Mouse (Mus musculus) small intestine, adult 2 months (tissue): Measurements from ENCODE around the gene Retn. TPM values are rescaled to one million over a fixed set of nuclear protein-coding genes. Genes with fewer than 3 reads are reported as not detected.
A peak's percentile ranks its signal among the peaks of the same experiment; 100 is the strongest.

ENCODE experiments used
- H3K27ac ChIP-seq: fragments of 200-500 bp; 2 replicates; pipeline ENCODE4 v1.5.1; 2012; ENCODE audit warnings: low read depth, low read length, control low read depth, inconsistent platforms; ENCODE audit not compliant: insufficient read depth
- H3K27me3 ChIP-seq: fragments of 200-500 bp; 2 replicates; pipeline ENCODE4 v1.6.1; 2012; ENCODE audit warnings: mild to moderate bottlenecking, moderate library complexity, low read length, inconsistent platforms; ENCODE audit not compliant: control insufficient read depth, insufficient read depth
- H3K36me3 ChIP-seq: fragments of 200-500 bp; 2 replicates; pipeline ENCODE4 v1.6.1; 2012; ENCODE audit warnings: mild to moderate bottlenecking, low read length, control low read depth, inconsistent platforms; ENCODE audit not compliant: control insufficient read depth, insufficient read depth
- H3K4me1 ChIP-seq: fragments of 200-500 bp; 2 replicates; pipeline ENCODE4 v1.6.1; 2012; ENCODE audit warnings: low read length, inconsistent platforms, mixed read lengths; ENCODE audit not compliant: control insufficient read depth, insufficient read depth, insufficient read length
- H3K4me3 ChIP-seq: fragments of 200-500 bp; 2 replicates; pipeline ENCODE4 v1.5.1; 2012; ENCODE audit warnings: low read depth, mild to moderate bottlenecking, control low read depth, inconsistent platforms, low read length, moderate library complexity
- CTCF ChIP-seq: fragments of 200-500 bp; IDR thresholded peaks from 2 replicates; pipeline ENCODE4 v1.5.1; 2012; ENCODE audit warnings: low read depth, mild to moderate bottlenecking, control low read depth, inconsistent platforms, low read length, moderate library complexity, mixed read lengths; ENCODE audit not compliant: insufficient replicate concordance, insufficient read length; ENCODE audit errors: extremely low read depth
- POLR2A ChIP-seq: fragments of 200-500 bp; IDR thresholded peaks from 2 replicates; pipeline ENCODE4 v1.6.1; 2012; ENCODE audit warnings: low read depth, mild to moderate bottlenecking, control low read depth, inconsistent platforms, low read length, moderate library complexity
- WGBS: fragments of 180-500 bp; shearing (Covaris S2); methylation state at CpG from one replicate; pipeline ENCODE4 v1.1.7; 2018; 5-methylcytosine and 5-hydroxymethylcytosine counted together
- polyA plus RNA-seq: library from polyadenylated mRNA; depleted of rRNA; stranded (reverse); fragments of >200 nt; gene quantifications from 2 replicates; pipeline ENCODE4 v1.2.3, GENCODE M21; 2012

Retn gene
- polyA plus RNA-seq, 1 experiment = 0.38 TPM

DNA sequence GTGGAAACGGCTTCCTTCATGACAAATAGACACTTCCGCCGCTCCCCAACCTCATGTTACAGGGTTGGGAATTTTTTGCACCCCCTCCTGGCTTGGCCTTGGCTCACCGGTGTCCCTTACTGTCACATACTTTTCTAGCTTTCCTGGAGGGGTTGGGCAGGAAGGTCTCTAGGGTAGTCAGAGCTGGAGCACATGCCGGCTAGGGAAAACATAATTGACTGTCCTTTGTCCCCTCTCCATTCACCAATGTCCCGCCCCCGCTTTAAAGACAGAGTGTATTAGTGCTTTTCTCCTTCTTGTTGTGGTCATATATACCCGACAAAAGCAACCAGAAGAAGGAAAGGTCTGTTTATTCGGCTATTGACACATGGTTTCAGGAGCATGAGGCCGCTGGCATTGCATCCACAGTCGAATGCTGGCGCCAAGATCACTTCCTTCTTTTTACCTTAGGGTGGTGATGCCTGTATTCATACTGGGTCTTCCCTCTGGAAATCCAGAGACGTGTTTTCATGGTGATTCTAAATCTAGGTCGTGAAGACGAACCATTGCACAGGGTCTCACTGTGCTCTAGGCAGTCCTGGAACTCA, 21.5 kb downstream of the Retn start:
- peak overlapping the region; percentile 94 for H3K4me3 ChIP-seq
- peaks cover 2% of the 10 kb centered on the region for H3K4me1 ChIP-seq
- H3K36me3 ChIP-seq = peaks cover 23% of the 10 kb centered on the region
- no peak for TF ChIP-seq CTCF
- no peak for TF ChIP-seq POLR2A
- peak overlapping the region; percentile 74 for H3K27ac ChIP-seq
- no peaks in the 10 kb centered on the region for H3K27me3 ChIP-seq
- WGBS = under 1% methylated on average over 15 of the region's 15 CpGs

DNA sequence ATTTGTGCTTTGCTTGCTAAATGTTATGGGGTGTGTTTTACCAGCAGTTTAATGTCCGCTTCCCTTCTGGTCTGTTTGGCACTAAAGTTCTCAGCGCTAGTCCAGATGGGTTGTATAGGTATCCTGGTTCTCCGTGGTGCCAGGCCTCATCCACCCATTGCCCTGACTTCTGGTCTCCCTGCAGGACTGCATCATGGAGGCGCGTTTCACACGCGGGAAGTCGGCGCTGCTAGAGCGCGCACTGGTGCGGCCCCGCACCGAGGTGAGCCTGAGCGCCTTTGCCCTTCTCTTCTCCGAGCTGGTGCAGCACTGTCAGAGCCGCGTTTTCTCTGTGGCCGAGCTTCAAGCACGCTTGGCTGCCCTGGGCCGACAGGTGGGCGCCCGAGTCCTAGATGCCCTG, 23.3 kb downstream of the Retn start:
- 98% methylated on average over 23 of the region's 23 CpGs for WGBS
- H3K27ac ChIP-seq = no peak overlapping the region
- no peaks in the 10 kb centered on the region; the same call in none of the 2 replicates for H3K4me1 ChIP-seq
- TF ChIP-seq CTCF = no peak
- no peak for TF ChIP-seq POLR2A
- H3K4me3 ChIP-seq = no peak overlapping the region
- no peaks in the 10 kb centered on the region for H3K27me3 ChIP-seq
- peaks cover 23% of the 10 kb centered on the region for H3K36me3 ChIP-seq

DNA sequence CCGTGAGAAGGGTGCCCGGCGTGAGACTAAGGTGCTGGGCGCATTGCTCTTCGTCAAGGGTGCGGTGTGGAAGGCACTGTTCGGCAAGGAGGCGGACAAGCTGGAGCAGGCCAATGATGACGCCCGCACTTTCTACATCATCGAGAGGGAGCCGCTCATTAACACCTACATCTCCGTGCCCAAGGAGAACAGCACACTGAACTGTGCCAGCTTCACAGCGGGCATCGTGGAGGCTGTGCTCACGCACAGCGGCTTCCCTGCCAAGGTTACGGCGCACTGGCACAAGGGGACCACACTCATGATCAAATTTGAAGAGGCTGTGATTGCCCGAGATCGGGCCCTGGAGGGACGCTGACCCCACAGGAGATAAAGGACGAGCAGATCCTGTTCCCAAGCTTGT, 23.7 kb downstream of the Retn start:
- Histone ChIP-seq H3K27me3 (no peaks in the 10 kb centered on the region), H3K36me3 (peaks cover 23% of the 10 kb centered on the region), H3K4me3 (no peak overlapping the region), H3K27ac (no peak overlapping the region), H3K4me1 (no peaks in the 10 kb centered on the region; the same call in none of the 2 replicates)
- WGBS = 95% methylated on average over 23 of the region's 23 CpGs
- no peak for TF ChIP-seq CTCF
- no peak for TF ChIP-seq POLR2A

- Histone ChIP-seq H3K36me3 (peaks cover 23% of the 10 kb centered on the region), H3K27ac (no peak overlapping the region), H3K4me3 (no peak overlapping the region), H3K27me3 (no peaks in the 10 kb centered on the region), H3K4me1 (no peaks in the 10 kb centered on the region; the same call in none of the 2 replicates)
- TF ChIP-seq CTCF = no peak
- TF ChIP-seq POLR2A = no peak
- WGBS = 56% methylated on average over 5 of the region's 5 CpGs
Measured at GRCm38 (mm10) chr8:3679656-3680055, 24.1 kb downstream of the Retn start.

DNA sequence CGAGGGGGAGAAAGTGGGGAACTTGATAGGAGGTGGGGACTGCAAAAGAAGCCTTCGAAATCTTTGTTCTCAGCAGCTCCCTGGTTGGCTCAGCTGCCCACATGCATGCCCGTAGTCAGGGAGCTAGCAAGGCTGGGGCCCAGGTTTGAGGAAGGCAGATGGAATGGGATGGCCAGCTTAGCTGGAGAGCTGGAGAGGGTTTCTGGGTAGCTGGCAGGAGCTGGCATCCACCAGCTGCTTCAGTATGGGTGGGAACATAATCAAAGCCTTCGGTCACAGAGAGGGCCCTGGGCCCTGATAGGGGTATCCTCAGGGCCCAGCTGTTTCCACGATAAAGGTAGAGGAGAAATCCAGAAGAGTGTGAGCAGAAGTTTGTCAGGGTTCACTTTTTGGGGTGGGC, 26.9 kb downstream of the Retn start:
- 92% methylated on average over 5 of the region's 5 CpGs for WGBS
- no peak overlapping the region for H3K4me3 ChIP-seq

DNA sequence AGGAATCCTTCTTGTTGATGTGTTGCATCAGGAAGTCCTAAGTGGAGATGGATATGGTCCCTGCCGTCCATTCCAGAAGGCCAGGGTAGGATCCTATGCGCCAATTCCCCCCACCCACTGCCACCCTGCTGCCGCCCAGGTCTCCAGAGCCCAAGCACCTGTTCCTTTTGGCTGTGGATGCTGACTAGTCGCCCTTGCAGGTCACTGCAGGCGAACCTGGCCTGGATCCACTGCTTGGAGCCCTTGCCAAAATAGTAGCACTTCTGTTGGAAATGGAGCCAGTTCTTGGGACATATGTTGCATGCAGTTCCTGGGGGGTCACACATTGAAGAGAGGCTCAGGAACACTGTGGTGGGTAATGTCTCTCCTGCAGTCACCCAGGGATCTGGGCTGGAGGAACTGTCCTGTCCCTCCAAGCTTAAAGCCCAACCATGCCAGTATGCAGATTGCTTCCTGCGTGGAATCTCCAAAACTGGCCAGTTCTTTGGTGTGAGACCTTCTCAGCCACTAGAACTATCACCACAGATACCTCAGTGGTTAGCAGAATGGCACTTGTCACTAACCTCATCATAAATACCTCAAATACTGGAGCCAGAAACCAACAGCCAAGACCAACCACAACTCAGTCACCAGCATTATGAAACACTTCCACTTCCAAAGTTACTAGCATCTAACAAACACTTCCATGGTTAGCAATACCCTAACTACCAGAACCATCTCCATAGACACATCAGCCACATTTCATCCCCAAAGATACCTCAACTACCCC, 28.0 kb downstream of the Retn start:
- 59% methylated on average over 6 of the region's 6 CpGs for WGBS
- Histone ChIP-seq H3K36me3 (peaks cover 23% of the 10 kb centered on the region), H3K4me1 (no peaks in the 10 kb centered on the region; the same call in 1 of the 2 replicates), H3K27ac (no peak overlapping the region), H3K4me3 (no peak overlapping the region), H3K27me3 (no peaks in the 10 kb centered on the region)
- no peak for TF ChIP-seq CTCF
- no peak for TF ChIP-seq POLR2A

More for the DNA sequence above, 26.9 kb downstream of the Retn start:
- TF ChIP-seq CTCF = no peak
- TF ChIP-seq POLR2A = no peak
- Histone ChIP-seq H3K36me3 (peaks cover 23% of the 10 kb centered on the region), H3K27ac (no peak overlapping the region), H3K4me1 (no peaks in the 10 kb centered on the region; the same call in none of the 2 replicates), H3K27me3 (no peaks in the 10 kb centered on the region)

DNA sequence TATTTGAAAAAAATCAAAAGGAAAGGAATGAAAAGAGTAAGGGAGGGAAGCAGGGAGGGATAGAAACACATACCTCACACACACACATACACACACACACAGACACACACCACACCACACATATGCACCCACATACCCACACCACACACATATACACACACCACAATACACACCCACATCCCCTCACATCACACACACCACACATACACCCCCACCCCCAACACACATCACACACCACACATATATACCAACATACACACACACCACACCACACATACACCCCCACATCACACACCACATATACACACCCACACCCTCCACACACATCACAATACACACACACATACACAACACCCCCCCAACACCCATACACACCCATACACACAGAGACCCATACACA, 29.0 kb downstream of the Retn start:
- no peak for TF ChIP-seq POLR2A
- TF ChIP-seq CTCF = no peak
- peaks cover 16% of the 10 kb centered on the region for H3K36me3 ChIP-seq

DNA sequence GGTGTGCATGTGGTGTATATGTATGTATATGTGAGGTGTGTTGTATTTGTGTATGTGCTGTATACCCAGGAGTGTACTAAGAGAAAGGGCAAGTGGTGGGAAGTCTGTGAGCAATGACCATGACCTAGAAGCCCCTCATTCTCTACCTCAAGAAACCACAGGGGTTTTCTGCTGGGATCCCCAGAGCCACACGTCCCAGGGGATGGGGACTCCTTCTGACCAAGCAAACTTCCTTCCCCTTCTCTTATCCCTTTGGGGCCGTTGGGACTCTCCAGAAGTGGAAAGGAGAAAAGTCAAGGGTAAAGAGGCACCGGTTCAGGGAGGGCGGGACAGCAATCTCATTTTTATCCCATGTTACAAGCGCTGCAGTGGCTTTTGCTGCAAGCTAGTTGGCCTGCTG, 29.9 kb downstream of the Retn start:
- H3K27ac ChIP-seq = no peak overlapping the region

More for the DNA sequence above, 29.0 kb downstream of the Retn start:
- Histone ChIP-seq H3K27ac (no peak overlapping the region), H3K27me3 (no peaks in the 10 kb centered on the region), H3K4me3 (no peak overlapping the region), H3K4me1 (no peaks in the 10 kb centered on the region; the same call in 1 of the 2 replicates)

More for the DNA sequence above, 29.9 kb downstream of the Retn start:
- Histone ChIP-seq H3K4me1 (no peaks in the 10 kb centered on the region), H3K36me3 (peaks cover 9% of the 10 kb centered on the region), H3K27me3 (no peaks in the 10 kb centered on the region), H3K4me3 (no peak overlapping the region)
- 50% methylated on average over 5 of the region's 5 CpGs for WGBS
- TF ChIP-seq CTCF = no peak
- no peak for TF ChIP-seq POLR2A
